ENCODE assay signal across 28 mouse cellular contexts in genomic region chr5:121581945-121582344, GRCm38 (mm10). TPM values are rescaled to one million over a fixed set of nuclear protein-coding genes. Genes with fewer than 3 reads are reported as not detected.
"Had no signal": no experiment of that assay in that cellular context is flagged by ENCODE, and none has a peak within 500 bp of the region (broad histone marks: within the 10 kb centered on the region; RNA-seq: fewer than 3 reads in every experiment).

No protein-coding gene starts in this region.

- DNase-seq: kidney, adult 2 months; kidney, postnatal 25 days; layer of hippocampus, adult 9-11 months; liver, embryonic 13.5 days; lung, postnatal 10 days; lung, postnatal 36 days; midbrain, embryonic 14.5 days; retina, postnatal 1 day; right cerebral cortex, postnatal 25 days; spleen, adult 18-20 months; thymus, postnatal 25 days had no signal

- H3K4me2 ChIP-seq: limb, embryonic 13.5 days; liver, embryonic 13.5 days; lung, embryonic 15.5 days; midbrain, embryonic 11.5 days; neural tube, embryonic 12.5 days; stomach, embryonic 15.5 days had no signal

- ATAC-seq: intestine, postnatal 0 days had no signal

- H3K27ac ChIP-seq: kidney, postnatal 0 days; layer of hippocampus, adult 2 months; limb, embryonic 10.5 days; limb, embryonic 13.5 days; liver, embryonic 13.5 days; lung, embryonic 15.5 days; neural tube, embryonic 12.5 days; stomach, embryonic 15.5 days had no signal

- H3K27me3 ChIP-seq: limb, embryonic 13.5 days; liver, embryonic 13.5 days; lung, embryonic 15.5 days; megakaryocyte, embryonic 14.5 days; neural tube, embryonic 12.5 days; stomach, embryonic 15.5 days had no signal

- H3K4me3 ChIP-seq: layer of hippocampus, adult 2 months; limb, embryonic 10.5 days; limb, embryonic 13.5 days; liver, embryonic 13.5 days; lung, embryonic 15.5 days; neural tube, embryonic 12.5 days; stomach, embryonic 15.5 days had no signal

- H3K9me3 ChIP-seq: limb, embryonic 10.5 days; limb, embryonic 13.5 days; liver, embryonic 13.5 days; lung, embryonic 15.5 days; megakaryocyte, embryonic 14.5 days; neural tube, embryonic 12.5 days; stomach, embryonic 15.5 days had no signal

- H3K4me1 ChIP-seq: neural tube, embryonic 12.5 days had no signal

- H3K9ac ChIP-seq: limb, embryonic 13.5 days; liver, embryonic 13.5 days; lung, embryonic 15.5 days; neural tube, embryonic 12.5 days; stomach, embryonic 15.5 days had no signal

RNA-seq across cellular contexts. Expression of gene Gm42878, which starts 36.7 kb away (rescaled TPM):
- total RNA-seq: layer of hippocampus, adult 2 months; layer of hippocampus, postnatal 25 days; left cerebral cortex, adult 18-20 months; left cerebral cortex, postnatal 25 days; neutrophil, adult 5-6 weeks had no signal
- polyA plus RNA-seq: intestine, postnatal 0 days; kidney, embryonic 14.5 days; limb, embryonic 10.5 days; limb, embryonic 13.5 days; liver, embryonic 13.5 days; liver, embryonic 16.5 days; lung, embryonic 15.5 days; midbrain, embryonic 11.5 days; midbrain, embryonic 14.5 days; neural tube, embryonic 12.5 days; stomach, embryonic 15.5 days; thymus, postnatal 0 days had no signal
